Mouse (Mus musculus) embryonic facial prominence, embryonic 13.5 days (tissue): ENCODE results near the gene Gm7075. TPM values are rescaled to one million over a fixed set of nuclear protein-coding genes. Genes with fewer than 3 reads are reported as not detected.

Experiments
- ATAC-seq: fragments of 200-750 bp; cut with Nextera tagmentation; 2 replicates; pipeline ENCODE4 v1.8.0; 2017; ENCODE audit warnings: low read depth; ENCODE audit not compliant: insufficient number of reproducible peaks, insufficient read depth, low FRiP score, low TSS enrichment
- H3K27ac ChIP-seq: fragments of 300-500 bp; sonication (generic); 2 replicates; pipeline ENCODE4 v1.5.1; 2015; ENCODE audit warnings: moderate library complexity, mild to moderate bottlenecking, inconsistent platforms
- H3K27me3 ChIP-seq: fragments of 300-500 bp; sonication (generic); 2 replicates; pipeline ENCODE4 v1.6.1; 2015; ENCODE audit warnings: mild to moderate bottlenecking, inconsistent platforms
- H3K36me3 ChIP-seq: fragments of 300-500 bp; sonication (generic); 2 replicates; pipeline ENCODE4 v1.6.1; 2015; ENCODE audit warnings: mild to moderate bottlenecking, inconsistent platforms
- H3K4me1 ChIP-seq: fragments of 300-500 bp; sonication (generic); 2 replicates; pipeline ENCODE4 v1.6.1; 2015; ENCODE audit warnings: inconsistent platforms
- H3K4me2 ChIP-seq: fragments of 300-500 bp; sonication (generic); 2 replicates; pipeline ENCODE4 v1.6.1; 2015; ENCODE audit warnings: moderate library complexity, mild to moderate bottlenecking, inconsistent platforms
- H3K4me3 ChIP-seq: fragments of 300-500 bp; sonication (generic); 2 replicates; pipeline ENCODE4 v1.5.1; 2015; ENCODE audit warnings: mild to moderate bottlenecking, inconsistent platforms
- H3K9ac ChIP-seq: fragments of 300-500 bp; sonication (generic); 2 replicates; pipeline ENCODE4 v1.6.1; 2015; ENCODE audit warnings: mild to moderate bottlenecking, inconsistent platforms
- H3K9me3 ChIP-seq: fragments of 300-500 bp; sonication (generic); 2 replicates; pipeline ENCODE4 v1.6.1; 2016; ENCODE audit warnings: inconsistent platforms
- WGBS: fragments of 180-500 bp; shearing (Covaris S2); methylation state at CpG from one replicate; pipeline ENCODE4 v1.1.7; 2015; ENCODE audit warnings: mixed read lengths; 5-methylcytosine and 5-hydroxymethylcytosine counted together
- polyA plus RNA-seq: library from polyadenylated mRNA; unstranded; fragments of >200 nt; fragmentation: Nextera tagmentation; extraction: Ambion mirVana; gene quantifications from 2 replicates; pipeline ENCODE4 v1.2.1, GENCODE M21; 2015

Gene Gm7075
- polyA plus RNA-seq, 1 experiment from 2014 or later: not detected

GRCm38 (mm10) chr10:63431221-63431736 lies 9.7 kb upstream of the Gm7075 start:
- H3K4me2 ChIP-seq: no peak overlapping the region
- no peaks in the 10 kb centered on the region for H3K4me1 ChIP-seq
- 88% methylated on average over 7 of the region's 7 CpGs for WGBS
- H3K9me3 ChIP-seq: no peaks in the 10 kb centered on the region
- H3K27me3 ChIP-seq: no peaks in the 10 kb centered on the region
- ATAC-seq: no peak
- no peak overlapping the region for H3K4me3 ChIP-seq
- H3K9ac ChIP-seq: no peak overlapping the region
- H3K27ac ChIP-seq: no peak overlapping the region
- H3K36me3 ChIP-seq: no peaks in the 10 kb centered on the region

GRCm38 (mm10) chr10:63429785-63430305 lies 8.3 kb upstream of the Gm7075 start, which contains the start of gene Ctnna3:
Ctnna3 (plus strand) TSS chr10:63430098.
- Histone ChIP-seq H3K4me2 (peak within 1 kb of the TSS; percentile 68), H3K9ac (peak within 1 kb of the TSS; percentile 82), H3K4me1 (no peaks in the 10 kb centered on the region), H3K27ac (peak within 1 kb of the TSS; percentile 84), H3K4me3 (peak within 1 kb of the TSS; percentile 75), H3K36me3 (no peaks in the 10 kb centered on the region), H3K27me3 (no peaks in the 10 kb centered on the region), H3K9me3 (no peaks in the 10 kb centered on the region)
- under 1% methylated on average over 55 of the region's 55 CpGs for WGBS
- ATAC-seq: peak; percentile 95

- peak overlapping the region; percentile 82 for H3K9ac ChIP-seq
- no peaks in the 10 kb centered on the region for H3K27me3 ChIP-seq
- H3K27ac ChIP-seq: peak overlapping the region; percentile 84
- no peaks in the 10 kb centered on the region for H3K9me3 ChIP-seq
- H3K4me2 ChIP-seq: peak overlapping the region; percentile 68
- H3K4me1 ChIP-seq: no peaks in the 10 kb centered on the region
- peak overlapping the region; percentile 75 for H3K4me3 ChIP-seq
- H3K36me3 ChIP-seq: no peaks in the 10 kb centered on the region
- under 1% methylated on average over 34 of the region's 34 CpGs for WGBS
- ATAC-seq: peak; percentile 90
Observed at GRCm38 (mm10) chr10:63429380-63429779, 7.8 kb upstream of the Gm7075 start.

- no peaks in the 10 kb centered on the region for H3K27me3 ChIP-seq
- H3K4me1 ChIP-seq: no peaks in the 10 kb centered on the region
- ATAC-seq: no peak
- H3K27ac ChIP-seq: peak overlapping the region; percentile 55
- peak overlapping the region; percentile 69 for H3K9ac ChIP-seq
- peak overlapping the region; percentile 68 for H3K4me2 ChIP-seq
- no peaks in the 10 kb centered on the region for H3K36me3 ChIP-seq
- H3K4me3 ChIP-seq: peak overlapping the region; percentile 75
- no peaks in the 10 kb centered on the region for H3K9me3 ChIP-seq
- 2% methylated on average over 11 of the region's 11 CpGs for WGBS
Observed at GRCm38 (mm10) chr10:63429023-63429340, 7.4 kb upstream of the Gm7075 start.

GRCm38 (mm10) chr10:63428243-63429022 lies 6.8 kb upstream of the Gm7075 start:
- peak overlapping the region; percentile 55 for H3K27ac ChIP-seq
- 21% methylated on average over 19 of the region's 19 CpGs for WGBS
- no peak for ATAC-seq
- no peaks in the 10 kb centered on the region for H3K9me3 ChIP-seq
- H3K4me1 ChIP-seq: no peaks in the 10 kb centered on the region
- peak overlapping the region; percentile 68 for H3K4me2 ChIP-seq
- peak overlapping the region; percentile 69 for H3K9ac ChIP-seq
- H3K36me3 ChIP-seq: no peaks in the 10 kb centered on the region
- H3K27me3 ChIP-seq: no peaks in the 10 kb centered on the region
- H3K4me3 ChIP-seq: peak overlapping the region; percentile 75

GRCm38 (mm10) chr10:63427146-63427545 lies 5.6 kb upstream of the Gm7075 start:
- H3K27me3 ChIP-seq: no peaks in the 10 kb centered on the region
- H3K9me3 ChIP-seq: no peaks in the 10 kb centered on the region
- no peak overlapping the region for H3K27ac ChIP-seq
- no peak overlapping the region for H3K9ac ChIP-seq
- no peak overlapping the region for H3K4me3 ChIP-seq
- WGBS: 69% methylated on average over 8 of the region's 8 CpGs
- no peaks in the 10 kb centered on the region for H3K4me1 ChIP-seq
- ATAC-seq: no peak
- no peak overlapping the region for H3K4me2 ChIP-seq
- H3K36me3 ChIP-seq: no peaks in the 10 kb centered on the region

- Histone ChIP-seq H3K36me3 (no peaks in the 10 kb centered on the region), H3K27ac (no peak overlapping the region), H3K4me1 (no peaks in the 10 kb centered on the region), H3K4me2 (no peak overlapping the region), H3K9me3 (no peaks in the 10 kb centered on the region), H3K4me3 (no peak overlapping the region), H3K27me3 (no peaks in the 10 kb centered on the region), H3K9ac (no peak overlapping the region)
- no peak for ATAC-seq
Observed at GRCm38 (mm10) chr10:63424475-63424814, 2.9 kb upstream of the Gm7075 start.

GRCm38 (mm10) chr10:63423591-63424474 lies 2.2 kb upstream of the Gm7075 start:
- H3K4me3 ChIP-seq: no peak overlapping the region
- no peak for ATAC-seq
- no peaks in the 10 kb centered on the region for H3K4me1 ChIP-seq
- no peaks in the 10 kb centered on the region for H3K36me3 ChIP-seq
- H3K9me3 ChIP-seq: no peaks in the 10 kb centered on the region
- H3K27me3 ChIP-seq: no peaks in the 10 kb centered on the region
- no peak overlapping the region for H3K27ac ChIP-seq
- 87% methylated on average over 9 of the region's 9 CpGs for WGBS
- no peak overlapping the region for H3K4me2 ChIP-seq
- H3K9ac ChIP-seq: no peak overlapping the region

GRCm38 (mm10) chr10:63422736-63422992 lies 1.1 kb upstream of the Gm7075 start:
- Histone ChIP-seq H3K9ac (no peak overlapping the region), H3K4me2 (no peak overlapping the region), H3K27ac (no peak overlapping the region), H3K9me3 (no peaks in the 10 kb centered on the region), H3K36me3 (no peaks in the 10 kb centered on the region), H3K4me3 (no peak overlapping the region), H3K27me3 (no peaks in the 10 kb centered on the region), H3K4me1 (no peaks in the 10 kb centered on the region)
- WGBS: 90% methylated on average over 5 of the region's 5 CpGs
- no peak for ATAC-seq

GRCm38 (mm10) chr10:63417061-63417460 lies 4.5 kb downstream of the Gm7075 start:
- no peak for ATAC-seq
- no peaks in the 10 kb centered on the region for H3K36me3 ChIP-seq
- H3K9ac ChIP-seq: no peak overlapping the region
- H3K4me2 ChIP-seq: no peak overlapping the region
- H3K27me3 ChIP-seq: no peaks in the 10 kb centered on the region
- no peaks in the 10 kb centered on the region; the same call in 1 of the 2 replicates for H3K4me1 ChIP-seq
- H3K9me3 ChIP-seq: no peaks in the 10 kb centered on the region
- H3K27ac ChIP-seq: no peak overlapping the region
- WGBS: 39% methylated on average over 5 of the region's 5 CpGs
- H3K4me3 ChIP-seq: no peak overlapping the region

- Histone ChIP-seq H3K9ac (no peak overlapping the region), H3K4me3 (no peak overlapping the region), H3K27me3 (no peaks in the 10 kb centered on the region), H3K9me3 (no peaks in the 10 kb centered on the region), H3K4me2 (peak overlapping the region; percentile 5; the same call in 1 of the 2 replicates), H3K27ac (no peak overlapping the region), H3K36me3 (no peaks in the 10 kb centered on the region), H3K4me1 (no peaks in the 10 kb centered on the region; the same call in 1 of the 2 replicates)
- WGBS: 53% methylated on average over 7 of the region's 7 CpGs
- no peak for ATAC-seq
Observed at GRCm38 (mm10) chr10:63415850-63416249, 5.7 kb downstream of the Gm7075 start.
